Mouse (Mus musculus) neutrophil, adult 5-6 weeks (primary cell): ENCODE results near the gene Lpin2. TPM values are rescaled to one million over a fixed set of nuclear protein-coding genes. Genes with fewer than 3 reads are reported as not detected.

ENCODE experiments used
- ATAC-seq: fragments of 151-379, 151-347 bp; 2 replicates; pipeline ENCODE4 v1.8.0; 2017; ENCODE audit warnings: mild to moderate bottlenecking, moderate TSS enrichment; ENCODE audit not compliant: insufficient number of reproducible peaks, poor library complexity, low FRiP score, severe bottlenecking; ENCODE audit errors: extremely low read depth
- total RNA-seq: library from RNA; stranded (forward); fragments of 200-1000 nt; gene quantifications from 2 replicates; pipeline ENCODE4 v1.2.3, GENCODE M21; 2017

The Lpin2 gene
- total RNA-seq, 1 experiment from 2014 or later, result 135 TPM

- no peak for ATAC-seq
Observed at GRCm38 (mm10) chr17:71250819-71251600, 68.7 kb downstream of the Lpin2 start.

GRCm38 (mm10) chr17:71251601-71252001 is 69.2 kb downstream of the Lpin2 start:
- no peak for ATAC-seq

- ATAC-seq, result no peak
Observed at GRCm38 (mm10) chr17:71252101-71252500, 69.7 kb downstream of the Lpin2 start.

DNA sequence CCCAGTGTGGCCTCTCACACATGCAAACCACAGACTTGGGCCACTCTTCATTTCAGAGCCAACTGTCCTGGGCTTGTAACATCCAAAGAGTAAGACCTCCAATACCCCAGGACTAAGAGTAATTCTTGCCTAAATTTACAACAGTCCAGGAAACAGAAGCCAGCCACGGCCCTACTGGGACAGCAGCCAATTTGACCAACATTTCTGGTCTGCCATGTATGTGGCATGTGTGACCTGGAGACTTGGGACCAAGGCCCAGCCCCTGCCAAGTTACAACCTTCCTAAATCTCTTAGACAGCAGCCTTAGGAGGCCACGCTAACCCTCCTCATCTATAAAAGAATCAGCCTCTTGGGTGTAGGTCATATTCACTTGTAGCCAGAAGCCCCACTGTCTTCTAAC is 71.0 kb downstream of the Lpin2 start:
- ATAC-seq, result no peak

DNA sequence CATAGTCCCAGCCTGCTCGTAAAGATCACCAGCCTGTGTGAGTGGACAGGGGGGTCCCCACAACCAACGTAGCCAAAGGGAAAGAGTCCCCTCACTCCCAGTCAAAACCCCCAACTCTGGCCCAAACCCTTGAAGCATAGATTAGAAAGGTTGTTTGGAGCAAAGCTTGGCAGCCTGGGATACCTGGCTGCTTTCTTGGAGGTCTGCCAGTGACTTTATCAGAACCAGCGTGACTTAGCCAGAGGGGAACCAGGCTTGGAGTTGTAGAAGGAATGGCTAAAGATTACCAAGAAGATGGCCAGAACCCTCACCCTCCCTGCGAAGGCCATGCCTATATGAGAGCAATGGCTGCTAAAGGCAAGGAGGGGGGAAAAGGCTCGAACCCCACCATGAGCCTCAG is 71.7 kb downstream of the Lpin2 start:
- no peak for ATAC-seq

GRCm38 (mm10) chr17:71254736-71255135 is 72.4 kb downstream of the Lpin2 start:
- no peak for ATAC-seq

GRCm38 (mm10) chr17:71256068-71256615 is 73.8 kb downstream of the Lpin2 start:
- no peak for ATAC-seq

GRCm38 (mm10) chr17:71256806-71257536 is 74.6 kb downstream of the Lpin2 start:
- ATAC-seq, result peak; percentile 37; the same call in 1 of the 2 replicates

DNA sequence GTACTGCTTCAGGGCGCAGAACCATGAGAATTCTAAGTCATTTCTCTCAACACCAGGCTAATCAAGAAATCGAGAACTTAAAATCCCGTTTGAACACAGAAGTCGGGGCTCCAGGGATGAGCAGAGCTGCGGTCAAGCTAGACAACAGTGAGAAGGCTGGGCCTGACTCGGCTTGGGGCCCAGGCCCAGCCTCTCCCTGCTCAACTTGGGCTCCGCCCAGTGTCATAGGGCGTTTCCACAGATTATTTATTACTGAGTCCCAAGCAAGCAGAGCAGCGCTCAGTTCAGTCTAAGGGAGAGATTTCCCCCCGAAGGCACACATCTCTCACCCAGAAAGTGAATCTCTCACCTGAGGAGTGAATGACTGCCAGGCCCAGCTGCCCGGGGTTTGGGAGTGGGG is 77.4 kb downstream of the Lpin2 start:
- ATAC-seq, result no peak

DNA sequence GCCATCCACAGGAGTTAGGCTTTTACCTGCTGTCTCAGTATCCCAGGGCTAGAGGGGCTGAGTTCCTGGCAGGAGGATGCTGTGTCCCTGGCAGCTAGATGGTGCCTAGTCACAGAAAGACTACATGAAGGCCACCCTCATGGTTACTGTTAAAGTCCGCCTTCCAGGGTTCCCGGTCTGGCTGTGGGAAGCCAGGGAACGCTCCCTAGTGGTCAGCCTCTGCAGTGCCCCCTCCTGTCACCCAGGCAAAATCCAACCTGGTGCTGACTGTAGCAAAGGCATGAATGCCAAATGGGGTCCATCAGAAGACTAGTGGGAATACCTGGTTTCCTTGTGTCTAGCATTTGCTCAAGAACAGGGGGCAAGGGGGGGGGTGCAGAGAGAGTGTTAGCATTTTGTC is 78.3 kb downstream of the Lpin2 start:
- ATAC-seq, result no peak

GRCm38 (mm10) chr17:71263136-71263535 is 80.8 kb downstream of the Lpin2 start:
- ATAC-seq, result peak; percentile 13; the same call in 1 of the 2 replicates

GRCm38 (mm10) chr17:71264739-71265138 is 82.4 kb downstream of the Lpin2 start:
- peak; percentile 34; the same call in 1 of the 2 replicates for ATAC-seq

- no peak for ATAC-seq
Observed at GRCm38 (mm10) chr17:71265336-71266051, 83.1 kb downstream of the Lpin2 start.

DNA sequence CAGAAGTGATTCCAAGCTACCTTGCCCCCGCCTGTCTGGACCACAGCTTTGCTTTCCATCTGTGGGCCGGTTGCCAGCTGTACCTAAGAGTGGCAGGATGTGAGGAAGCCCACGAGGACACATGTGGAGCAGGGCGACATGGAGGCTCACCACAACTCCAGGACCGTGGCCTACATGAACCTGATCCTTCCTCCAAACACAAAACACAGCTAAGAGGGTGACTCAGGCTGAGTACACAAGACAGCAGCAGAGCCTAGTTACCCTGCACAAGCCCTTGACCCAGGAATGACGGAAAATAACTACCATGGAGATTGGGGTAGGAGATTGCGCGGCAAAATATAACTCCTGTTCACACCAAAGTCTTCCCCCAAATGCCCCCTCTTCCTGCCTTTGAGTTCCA is 85.0 kb downstream of the Lpin2 start:
- no peak for ATAC-seq

- ATAC-seq, result no peak
Observed at GRCm38 (mm10) chr17:71268152-71268551, 85.8 kb downstream of the Lpin2 start.

GRCm38 (mm10) chr17:71268599-71268998 is 86.2 kb downstream of the Lpin2 start:
- no peak for ATAC-seq

DNA sequence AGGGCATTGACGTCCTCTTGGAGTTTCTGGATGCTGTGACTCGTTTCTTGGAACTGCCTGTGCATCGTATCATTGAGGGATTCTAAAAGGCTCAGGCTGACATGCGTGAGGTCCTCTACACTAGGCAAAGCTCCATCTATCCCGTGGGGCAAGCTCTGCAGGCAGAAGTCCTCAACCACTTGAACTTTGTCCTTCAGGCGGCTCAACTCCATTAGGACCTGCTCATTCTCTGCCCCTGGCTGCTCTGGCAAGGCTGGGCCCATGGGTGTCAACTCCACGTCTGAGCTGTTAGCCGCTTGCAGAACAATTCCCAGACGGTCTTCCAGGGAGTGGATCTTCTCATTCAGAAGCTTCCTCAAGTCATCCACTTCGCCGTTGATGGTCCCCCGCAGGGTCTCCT is 91.5 kb downstream of the Lpin2 start:
- no peak for ATAC-seq

- ATAC-seq, result no peak
Observed at GRCm38 (mm10) chr17:71276771-71277170, 94.4 kb downstream of the Lpin2 start.

- ATAC-seq, result no peak
Observed at GRCm38 (mm10) chr17:71277701-71278491, 95.5 kb downstream of the Lpin2 start.
